Mouse (Mus musculus): ENCODE results near the gene Selenos. TPM values are rescaled to one million over a fixed set of nuclear protein-coding genes. Genes with fewer than 3 reads are reported as not detected.
A peak's percentile ranks its signal among the peaks of the same experiment; 100 is the strongest.

Gene Selenos
- polyA plus RNA-seq, 1 experiment from 2014 or later: 155 TPM

- Histone ChIP-seq H3K4me2 (replicated peaks; ENCODE audit: low read depth) (peak overlapping the region; percentile 89), H3K9me3 (ENCODE audit: control insufficient read depth) (no peaks in the 10 kb centered on the region), H3K4me1 (replicated peaks; ENCODE audit: control insufficient read depth, insufficient read depth, low read length) (peaks cover 2% of the 10 kb centered on the region; the same call in 1 of the 2 replicates), H3K36me3 (ENCODE audit: control insufficient read depth, insufficient read depth) (peaks cover 40% of the 10 kb centered on the region), H3K27ac (ENCODE audit: low read depth, low read length) (0 out of 2 replicates have a peak overlapping the region, but pooled peaks have one; percentile 85), H3K9ac (ENCODE audit: low read depth, low read length) (peak overlapping the region; percentile 81), H3K27me3 (replicated peaks; ENCODE audit: control insufficient read depth, insufficient read depth, low read length) (no peaks in the 10 kb centered on the region), H3K4me3 (ENCODE audit: low read depth, low read length) (peak overlapping the region; percentile 76)
- ATAC-seq: no peak
- peak; percentile 23; the same call in 1 of the 2 replicates for TF ChIP-seq CTCF (IDR thresholded peaks at IDR 0.05; ENCODE audit: low read depth)
- 30% methylated on average over 5 of the region's 5 CpGs for WGBS
Observed at GRCm38 (mm10) chr7:66080231-66080613, 773 bp downstream of the Selenos start.

GRCm38 (mm10) chr7:66083757-66084156 is 4.3 kb downstream of the Selenos start:
- no peak overlapping the region for H3K4me2 ChIP-seq (replicated peaks; ENCODE audit: low read depth)
- no peak overlapping the region for H3K4me3 ChIP-seq (ENCODE audit: low read depth, low read length)
- peaks cover 62% of the 10 kb centered on the region for H3K36me3 ChIP-seq (ENCODE audit: control insufficient read depth, insufficient read depth)
- H3K27me3 ChIP-seq (replicated peaks; ENCODE audit: control insufficient read depth, insufficient read depth, low read length): no peaks in the 10 kb centered on the region
- H3K4me1 ChIP-seq (replicated peaks; ENCODE audit: control insufficient read depth, insufficient read depth, low read length): no peaks in the 10 kb centered on the region; the same call in 1 of the 2 replicates
- no peak overlapping the region for H3K9ac ChIP-seq (ENCODE audit: low read depth, low read length)
- ATAC-seq: no peak
- WGBS: 92% methylated on average over 6 of the region's 6 CpGs
- no peak for TF ChIP-seq CTCF (IDR thresholded peaks at IDR 0.05; ENCODE audit: low read depth)
- no peak overlapping the region for H3K27ac ChIP-seq (ENCODE audit: low read depth, low read length)
- H3K9me3 ChIP-seq (ENCODE audit: control insufficient read depth): no peaks in the 10 kb centered on the region

- H3K4me2 ChIP-seq (replicated peaks; ENCODE audit: low read depth): no peak overlapping the region
Observed at GRCm38 (mm10) chr7:66084546-66084945, 5.1 kb downstream of the Selenos start.

GRCm38 (mm10) chr7:66087652-66088051 is 8.2 kb downstream of the Selenos start:
- no peak for TF ChIP-seq CTCF (IDR thresholded peaks at IDR 0.05; ENCODE audit: low read depth)
- Histone ChIP-seq H3K27me3 (replicated peaks; ENCODE audit: control insufficient read depth, insufficient read depth, low read length) (no peaks in the 10 kb centered on the region), H3K9ac (ENCODE audit: low read depth, low read length) (no peak overlapping the region), H3K4me3 (ENCODE audit: low read depth, low read length) (no peak overlapping the region), H3K4me1 (replicated peaks; ENCODE audit: control insufficient read depth, insufficient read depth, low read length) (no peaks in the 10 kb centered on the region), H3K4me2 (replicated peaks; ENCODE audit: low read depth) (no peak overlapping the region), H3K36me3 (ENCODE audit: control insufficient read depth, insufficient read depth) (peaks cover 83% of the 10 kb centered on the region), H3K9me3 (ENCODE audit: control insufficient read depth) (no peaks in the 10 kb centered on the region), H3K27ac (ENCODE audit: low read depth, low read length) (no peak overlapping the region)
- ATAC-seq: no peak
- WGBS: 87% methylated on average over 4 of the region's 4 CpGs

More at GRCm38 (mm10) chr7:66084546-66084945, 5.1 kb downstream of the Selenos start:
- WGBS: 85% methylated on average over 7 of the region's 7 CpGs
- H3K27me3 ChIP-seq (replicated peaks; ENCODE audit: control insufficient read depth, insufficient read depth, low read length): no peaks in the 10 kb centered on the region
- peak overlapping the region; percentile 21; the same call in 1 of the 2 replicates for H3K27ac ChIP-seq (ENCODE audit: low read depth, low read length)
- no peaks in the 10 kb centered on the region; the same call in 1 of the 2 replicates for H3K4me1 ChIP-seq (replicated peaks; ENCODE audit: control insufficient read depth, insufficient read depth, low read length)
- TF ChIP-seq CTCF (IDR thresholded peaks at IDR 0.05; ENCODE audit: low read depth): no peak
- no peaks in the 10 kb centered on the region for H3K9me3 ChIP-seq (ENCODE audit: control insufficient read depth)
- H3K4me3 ChIP-seq (ENCODE audit: low read depth, low read length): no peak overlapping the region
- no peak overlapping the region for H3K9ac ChIP-seq (ENCODE audit: low read depth, low read length)
- ATAC-seq: no peak
- H3K36me3 ChIP-seq (ENCODE audit: control insufficient read depth, insufficient read depth): peaks cover 68% of the 10 kb centered on the region

- H3K36me3 ChIP-seq (ENCODE audit: control insufficient read depth, insufficient read depth): peaks cover 78% of the 10 kb centered on the region
- H3K4me1 ChIP-seq (replicated peaks; ENCODE audit: control insufficient read depth, insufficient read depth, low read length): no peaks in the 10 kb centered on the region
- no peak overlapping the region for H3K9ac ChIP-seq (ENCODE audit: low read depth, low read length)
- no peak overlapping the region for H3K4me2 ChIP-seq (replicated peaks; ENCODE audit: low read depth)
- no peaks in the 10 kb centered on the region for H3K9me3 ChIP-seq (ENCODE audit: control insufficient read depth)
- H3K4me3 ChIP-seq (ENCODE audit: low read depth, low read length): no peak overlapping the region
- no peak for ATAC-seq
- WGBS: 89% methylated on average over 2 of the region's 2 CpGs
- TF ChIP-seq CTCF (IDR thresholded peaks at IDR 0.05; ENCODE audit: low read depth): no peak
- H3K27me3 ChIP-seq (replicated peaks; ENCODE audit: control insufficient read depth, insufficient read depth, low read length): no peaks in the 10 kb centered on the region
- no peak overlapping the region; the same call in 1 of the 2 replicates for H3K27ac ChIP-seq (ENCODE audit: low read depth, low read length)
Observed at GRCm38 (mm10) chr7:66088077-66088476, 8.6 kb downstream of the Selenos start.

GRCm38 (mm10) chr7:66090676-66091190 is 11.3 kb downstream of the Selenos start:
- Histone ChIP-seq H3K9me3 (ENCODE audit: control insufficient read depth) (no peaks in the 10 kb centered on the region), H3K9ac (ENCODE audit: low read depth, low read length) (no peak overlapping the region), H3K36me3 (ENCODE audit: control insufficient read depth, insufficient read depth) (peaks cover 55% of the 10 kb centered on the region), H3K27ac (ENCODE audit: low read depth, low read length) (no peak overlapping the region), H3K4me3 (ENCODE audit: low read depth, low read length) (no peak overlapping the region), H3K4me1 (replicated peaks; ENCODE audit: control insufficient read depth, insufficient read depth, low read length) (no peaks in the 10 kb centered on the region), H3K4me2 (replicated peaks; ENCODE audit: low read depth) (no peak overlapping the region), H3K27me3 (replicated peaks; ENCODE audit: control insufficient read depth, insufficient read depth, low read length) (no peaks in the 10 kb centered on the region)
- WGBS: 85% methylated on average over 11 of the region's 11 CpGs
- no peak for ATAC-seq
- TF ChIP-seq CTCF (IDR thresholded peaks at IDR 0.05; ENCODE audit: low read depth): no peak

All from intestine, postnatal 0 days (tissue).